Mouse (Mus musculus) splenic B cell, adult 2 months (primary cell): ENCODE measurements around the gene Selenok.

ENCODE experiments used
- DNase-seq: peaks from one replicate; pipeline ENCODE4 v3.0.0-alpha.2; 2011; ENCODE audit warnings: low read depth, low spot score
- H3K27me3 ChIP-seq: 2 replicates; pipeline ENCODE4 v1.6.1; 2012; ENCODE audit warnings: mild to moderate bottlenecking, low read length, moderate library complexity, mixed read lengths; ENCODE audit not compliant: control insufficient read depth, poor library complexity, insufficient read depth, severe bottlenecking
- H3K36me3 ChIP-seq: 2 replicates; pipeline ENCODE4 v1.6.1; 2012; ENCODE audit warnings: mild to moderate bottlenecking, low read length, moderate library complexity, mixed read lengths; ENCODE audit not compliant: control insufficient read depth, poor library complexity, insufficient read depth, severe bottlenecking

Gene Selenok

GRCm38 (mm10) chr14:29968075-29968821 lies at the start of gene Selenok:
Selenok (plus strand) TSS chr14:29968308.
- H3K27me3 ChIP-seq: no peaks in the 10 kb centered on the region
- H3K36me3 ChIP-seq: peaks cover 10% of the 10 kb centered on the region
- peak; percentile 99 for DNase-seq

GRCm38 (mm10) chr14:29928966-29929365 lies 39.1 kb upstream of the Selenok start:
- no peak for DNase-seq
- Histone ChIP-seq H3K27me3 (no peaks in the 10 kb centered on the region), H3K36me3 (no peaks in the 10 kb centered on the region)

GRCm38 (mm10) chr14:29935516-29935915 lies 32.6 kb upstream of the Selenok start:
- Histone ChIP-seq H3K36me3 (no peaks in the 10 kb centered on the region), H3K27me3 (no peaks in the 10 kb centered on the region)
- DNase-seq: no peak

GRCm38 (mm10) chr14:29937466-29937865 lies 30.6 kb upstream of the Selenok start:
- H3K36me3 ChIP-seq: no peaks in the 10 kb centered on the region
- no peaks in the 10 kb centered on the region for H3K27me3 ChIP-seq
- no peak for DNase-seq

- no peak for DNase-seq
- H3K36me3 ChIP-seq: no peaks in the 10 kb centered on the region
- H3K27me3 ChIP-seq: no peaks in the 10 kb centered on the region
Measured at GRCm38 (mm10) chr14:29939600-29940312, 28.4 kb upstream of the Selenok start.

GRCm38 (mm10) chr14:29940313-29940812 lies 27.7 kb upstream of the Selenok start:
- Histone ChIP-seq H3K36me3 (no peaks in the 10 kb centered on the region), H3K27me3 (no peaks in the 10 kb centered on the region)
- DNase-seq: no peak

GRCm38 (mm10) chr14:29940877-29941276 lies 27.2 kb upstream of the Selenok start:
- peak; percentile 52 for DNase-seq
- H3K27me3 ChIP-seq: no peaks in the 10 kb centered on the region
- no peaks in the 10 kb centered on the region for H3K36me3 ChIP-seq

GRCm38 (mm10) chr14:29946761-29947309 lies 21.3 kb upstream of the Selenok start:
- Histone ChIP-seq H3K36me3 (no peaks in the 10 kb centered on the region), H3K27me3 (no peaks in the 10 kb centered on the region)
- no peak for DNase-seq

GRCm38 (mm10) chr14:29950805-29951204 lies 17.3 kb upstream of the Selenok start:
- Histone ChIP-seq H3K27me3 (no peaks in the 10 kb centered on the region), H3K36me3 (no peaks in the 10 kb centered on the region)
- no peak for DNase-seq

GRCm38 (mm10) chr14:29957393-29957792 lies 10.7 kb upstream of the Selenok start:
- H3K36me3 ChIP-seq: no peaks in the 10 kb centered on the region
- H3K27me3 ChIP-seq: no peaks in the 10 kb centered on the region
- DNase-seq: no peak

GRCm38 (mm10) chr14:29967611-29968010 lies 497 bp upstream of the Selenok start:
- peak; percentile 20 for DNase-seq
- Histone ChIP-seq H3K36me3 (peaks cover 7% of the 10 kb centered on the region), H3K27me3 (no peaks in the 10 kb centered on the region)

GRCm38 (mm10) chr14:29971446-29971845 lies 3.3 kb downstream of the Selenok start:
- Histone ChIP-seq H3K27me3 (no peaks in the 10 kb centered on the region), H3K36me3 (peaks cover 13% of the 10 kb centered on the region)
- DNase-seq: no peak

GRCm38 (mm10) chr14:29971993-29972392 lies 3.9 kb downstream of the Selenok start:
- DNase-seq: no peak
- H3K36me3 ChIP-seq: peaks cover 13% of the 10 kb centered on the region
- H3K27me3 ChIP-seq: no peaks in the 10 kb centered on the region

- DNase-seq: no peak
- Histone ChIP-seq H3K27me3 (no peaks in the 10 kb centered on the region), H3K36me3 (peaks cover 9% of the 10 kb centered on the region)
Measured at GRCm38 (mm10) chr14:29976927-29977326, 8.8 kb downstream of the Selenok start.
